Mouse (Mus musculus): Measurements from ENCODE around the gene Il15ra. TPM values are rescaled to one million over a fixed set of nuclear protein-coding genes. Genes with fewer than 3 reads are reported as not detected.

Gene Il15ra
- 22.3 TPM for polyA plus RNA-seq (2014; fragmentation: Illumina TruSeq; extraction: RNeasy Lipid Tissue Mini Kit (QIAGEN cat#74804); ENCODE audit: low replicate concordance)

DNA sequence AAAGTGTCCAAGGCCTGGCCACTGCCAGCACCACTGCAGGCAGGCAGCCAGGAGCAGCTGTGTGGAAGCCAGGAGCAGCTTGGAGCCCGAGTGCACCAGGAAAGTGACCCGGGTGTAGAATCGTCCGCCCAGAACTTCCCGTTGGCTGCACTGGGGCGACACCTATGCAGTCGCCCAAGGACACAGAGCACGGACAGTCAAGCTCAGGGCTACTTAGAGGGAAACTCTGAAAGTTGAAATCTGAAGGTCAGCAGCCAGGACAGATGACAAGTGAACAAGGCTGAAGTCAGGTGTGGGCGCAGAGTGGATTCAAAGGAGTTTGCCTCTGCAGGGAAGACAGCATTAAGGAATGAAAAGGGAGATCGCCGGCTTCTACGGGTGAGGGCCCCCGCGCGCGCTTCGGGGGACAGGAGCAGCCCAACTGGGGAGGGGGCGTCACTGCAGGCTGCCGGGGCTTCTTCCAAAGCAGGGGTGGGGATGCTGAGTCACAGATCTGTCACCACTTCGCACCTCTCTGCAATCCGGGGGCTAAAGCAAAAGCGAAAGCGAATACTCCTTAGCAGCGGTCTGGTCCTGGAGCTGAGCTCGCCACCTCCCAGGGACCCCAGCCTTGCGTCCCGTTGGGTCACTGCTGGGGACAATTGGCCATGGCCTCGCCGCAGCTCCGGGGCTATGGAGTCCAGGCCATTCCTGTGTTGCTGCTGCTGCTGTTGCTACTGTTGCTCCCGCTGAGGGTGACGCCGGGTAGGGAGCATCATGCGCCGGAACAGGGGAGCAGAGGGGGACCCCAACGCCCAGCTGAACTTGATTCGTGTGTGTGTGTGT, at the start of gene Il15ra:
Gene Il15ra (plus strand): TSS at position 90 of the 825 bp plus-strand sequence.

DNA sequence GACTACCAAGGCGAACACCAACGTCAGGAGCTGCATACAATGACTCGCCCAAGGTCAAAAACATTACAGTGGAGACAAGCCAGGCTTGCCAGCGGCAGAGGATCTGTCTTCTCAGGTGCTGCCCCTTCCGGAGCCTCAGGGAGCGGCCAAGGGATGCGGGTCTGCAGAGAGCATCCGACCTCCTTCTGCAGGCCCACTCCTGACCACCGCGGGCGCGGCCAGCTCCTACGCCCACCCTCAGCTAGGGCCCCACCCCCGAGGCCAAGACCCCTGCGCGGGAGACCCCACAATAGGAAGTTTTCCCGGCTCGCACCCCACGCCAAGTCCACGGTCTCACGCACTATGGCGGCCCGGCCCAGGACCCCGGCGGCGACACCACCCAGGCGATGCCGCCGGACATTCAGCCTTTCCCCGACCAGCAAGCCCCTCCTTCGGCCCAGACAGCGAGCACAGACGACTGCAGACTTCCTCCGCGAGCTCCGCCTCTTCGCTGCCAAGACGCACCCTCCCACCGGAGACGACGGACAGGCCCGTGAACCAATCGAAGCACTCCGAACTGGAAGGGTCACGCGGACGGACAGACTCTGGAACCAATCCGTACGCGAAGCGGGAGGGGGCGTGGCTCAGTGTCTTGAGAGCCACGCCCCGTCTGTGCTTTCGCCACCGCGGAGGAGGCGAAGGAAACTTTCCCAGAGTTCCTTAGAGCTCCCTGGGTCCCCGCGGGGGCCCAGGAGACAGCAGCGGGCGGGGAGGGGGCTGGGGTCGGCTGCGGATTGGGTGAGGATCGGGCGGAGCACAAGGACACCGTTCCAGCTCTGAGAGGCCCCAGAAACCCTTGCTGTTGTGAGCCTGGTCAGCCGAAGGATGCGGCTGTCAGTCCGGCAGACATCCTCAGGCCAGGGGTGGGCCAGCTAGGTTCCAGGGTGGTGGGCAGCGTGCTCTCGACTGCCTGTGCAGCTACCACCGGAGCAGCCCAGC, 72.3 kb downstream of the Il15ra start, which contains the start of the genes Fbh1 and Ankrd16:
Gene Fbh1 (minus strand): TSS at position 492 of the 978 bp plus-strand sequence.
Gene Ankrd16 (plus strand): TSS at position 786 of the 978 bp plus-strand sequence.

Other genes starting within 250 kb of the Il15ra start
- 24.0 TPM for gene Pfkfb3, start 151.2 kb upstream of the Il15ra start, polyA plus RNA-seq (2014; fragmentation: Illumina TruSeq; extraction: RNeasy Lipid Tissue Mini Kit (QIAGEN cat#74804); ENCODE audit: low replicate concordance)
- 165 TPM for gene Rbm17, start 101.1 kb upstream of the Il15ra start, polyA plus RNA-seq (2014; fragmentation: Illumina TruSeq; extraction: RNeasy Lipid Tissue Mini Kit (QIAGEN cat#74804); ENCODE audit: low replicate concordance)
- not detected for gene Gm17490, start 79.0 kb upstream of the Il15ra start, polyA plus RNA-seq (2014; fragmentation: Illumina TruSeq; extraction: RNeasy Lipid Tissue Mini Kit (QIAGEN cat#74804); ENCODE audit: low replicate concordance)
- 0.52 TPM for gene Il2ra, start 62.5 kb upstream of the Il15ra start, polyA plus RNA-seq (2014; fragmentation: Illumina TruSeq; extraction: RNeasy Lipid Tissue Mini Kit (QIAGEN cat#74804); ENCODE audit: low replicate concordance)
- 66.4 TPM for gene Fbh1, start 72.3 kb downstream of the Il15ra start, polyA plus RNA-seq (2014; fragmentation: Illumina TruSeq; extraction: RNeasy Lipid Tissue Mini Kit (QIAGEN cat#74804); ENCODE audit: low replicate concordance)
- gene Ankrd16, start 72.6 kb downstream of the Il15ra start, polyA plus RNA-seq (2014; fragmentation: Illumina TruSeq; extraction: RNeasy Lipid Tissue Mini Kit (QIAGEN cat#74804); ENCODE audit: low replicate concordance) = 19.3 TPM

Data from small intestine, adult 10 weeks (tissue).